Mouse (Mus musculus): ENCODE results near the gene Tspear. TPM values are rescaled to one million over a fixed set of nuclear protein-coding genes. Genes with fewer than 3 reads are reported as not detected.
"Not testable (repeated sequence)": the region's sequence is repeated elsewhere in the genome, so short reads cannot be mapped to it uniquely, and the experiment has no call there.

Tspear gene
- polyA plus RNA-seq, 1 experiment from 2014 or later = 0.43 TPM

- ATAC-seq (replicated peaks; ENCODE audit: low FRiP score, low read depth) (no peak), DNase-seq (ENCODE audit: low spot score) (no peak)
- 38% methylated on average over 2 of the region's 2 CpGs for WGBS
- no peaks in the 10 kb centered on the region for H3K4me1 ChIP-seq (replicated peaks; ENCODE audit: insufficient read depth, low read length)
- H3K9ac ChIP-seq (ENCODE audit: low read depth, low read length) = no peak overlapping the region
- H3K9me3 ChIP-seq (replicated peaks; ENCODE audit: low read length) = no peaks in the 10 kb centered on the region
- TF ChIP-seq CTCF (IDR thresholded peaks at IDR 0.05; ENCODE audit: low read depth) = no peak
- H3K4me2 ChIP-seq (ENCODE audit: low read length) = no peak overlapping the region
- no peaks in the 10 kb centered on the region for H3K27me3 ChIP-seq (ENCODE audit: insufficient read depth, low read length)
- H3K27ac ChIP-seq = no peak overlapping the region
- no peaks in the 10 kb centered on the region for H3K36me3 ChIP-seq (ENCODE audit: insufficient read depth, low read length)
- no peak overlapping the region for H3K4me3 ChIP-seq (replicated peaks; ENCODE audit: low read depth, low read length)
These were observed 102.3 kb downstream of the Tspear start for GRCm38 (mm10) chr10:77788621-77789020.

- no peak for DNase-seq (ENCODE audit: low spot score)
- Histone ChIP-seq H3K36me3 (ENCODE audit: insufficient read depth, low read length) (no peaks in the 10 kb centered on the region), H3K4me2 (ENCODE audit: low read length) (no peak within 1 kb of the TSS), H3K4me3 (replicated peaks; ENCODE audit: low read depth, low read length) (no peak within 1 kb of the TSS), H3K9me3 (replicated peaks; ENCODE audit: low read length) (no peaks in the 10 kb centered on the region), H3K9ac (ENCODE audit: low read depth, low read length) (no peak within 1 kb of the TSS), H3K27me3 (ENCODE audit: insufficient read depth, low read length) (no peaks in the 10 kb centered on the region), H3K27ac (no peak within 1 kb of the TSS), H3K4me1 (replicated peaks; ENCODE audit: insufficient read depth, low read length) (no peaks in the 10 kb centered on the region)
- 40% methylated on average over 2 of the region's 2 CpGs for WGBS
- TF ChIP-seq CTCF (IDR thresholded peaks at IDR 0.05; ENCODE audit: low read depth) = no peak
- no peak for ATAC-seq (replicated peaks; ENCODE audit: low FRiP score, low read depth)
These were observed 108.6 kb downstream of the Tspear start, which contains the start of gene Gm9639 for GRCm38 (mm10) chr10:77794976-77795375. Gene Gm9639 (minus strand): TSS chr10:77795076.

- 32% methylated on average over 3 of the region's 3 CpGs for WGBS
- TF ChIP-seq CTCF (IDR thresholded peaks at IDR 0.05; ENCODE audit: low read depth) = no peak
These were observed 111.3 kb downstream of the Tspear start for GRCm38 (mm10) chr10:77797677-77798076.

GRCm38 (mm10) chr10:77798164-77798920 lies 112.0 kb downstream of the Tspear start:
- WGBS = 67% methylated on average over 2 of the region's 3 CpGs
- ATAC-seq (replicated peaks; ENCODE audit: low FRiP score, low read depth); H3K36me3 ChIP-seq (ENCODE audit: insufficient read depth, low read length); H3K4me2 ChIP-seq (ENCODE audit: low read length); H3K9me3 ChIP-seq (replicated peaks; ENCODE audit: low read length); H3K4me1 ChIP-seq (replicated peaks; ENCODE audit: insufficient read depth, low read length); H3K9ac ChIP-seq (ENCODE audit: low read depth, low read length); H3K27ac ChIP-seq; H3K27me3 ChIP-seq (ENCODE audit: insufficient read depth, low read length); H3K4me3 ChIP-seq (replicated peaks; ENCODE audit: low read depth, low read length); DNase-seq (ENCODE audit: low spot score): not testable (repeated sequence)

More at GRCm38 (mm10) chr10:77797677-77798076, 111.3 kb downstream of the Tspear start:
- Histone ChIP-seq H3K9ac (ENCODE audit: low read depth, low read length) (no peak overlapping the region), H3K27me3 (ENCODE audit: insufficient read depth, low read length) (no peaks in the 10 kb centered on the region), H3K4me3 (replicated peaks; ENCODE audit: low read depth, low read length) (no peak overlapping the region), H3K27ac (no peak overlapping the region), H3K4me1 (replicated peaks; ENCODE audit: insufficient read depth, low read length) (no peaks in the 10 kb centered on the region), H3K4me2 (ENCODE audit: low read length) (no peak overlapping the region), H3K36me3 (ENCODE audit: insufficient read depth, low read length) (no peaks in the 10 kb centered on the region), H3K9me3 (replicated peaks; ENCODE audit: low read length) (no peaks in the 10 kb centered on the region)
- DNase-seq (ENCODE audit: low spot score) (no peak), ATAC-seq (replicated peaks; ENCODE audit: low FRiP score, low read depth) (no peak)

- Histone ChIP-seq H3K9ac (ENCODE audit: low read depth, low read length) (no peak within 1 kb of the TSS), H3K27ac (no peak within 1 kb of the TSS), H3K4me3 (replicated peaks; ENCODE audit: low read depth, low read length) (no peak within 1 kb of the TSS), H3K9me3 (replicated peaks; ENCODE audit: low read length) (no peaks in the 10 kb centered on the region), H3K36me3 (ENCODE audit: insufficient read depth, low read length) (no peaks in the 10 kb centered on the region), H3K4me1 (replicated peaks; ENCODE audit: insufficient read depth, low read length) (no peaks in the 10 kb centered on the region), H3K4me2 (ENCODE audit: low read length) (no peak within 1 kb of the TSS), H3K27me3 (ENCODE audit: insufficient read depth, low read length) (no peaks in the 10 kb centered on the region)
- DNase-seq (ENCODE audit: low spot score) (no peak), ATAC-seq (replicated peaks; ENCODE audit: low FRiP score, low read depth) (no peak)
- TF ChIP-seq CTCF (IDR thresholded peaks at IDR 0.05; ENCODE audit: low read depth) = no peak
- WGBS = 45% methylated on average over 8 of the region's 8 CpGs
These were observed 112.6 kb downstream of the Tspear start, which contains the start of gene Gm19668 for GRCm38 (mm10) chr10:77798921-77799508. Gene Gm19668 (minus strand): TSS chr10:77799133.

- DNase-seq (ENCODE audit: low spot score) (no peak), ATAC-seq (replicated peaks; ENCODE audit: low FRiP score, low read depth) (no peak)
- no peak for TF ChIP-seq CTCF (IDR thresholded peaks at IDR 0.05; ENCODE audit: low read depth)
- H3K27me3 ChIP-seq (ENCODE audit: insufficient read depth, low read length) = no peaks in the 10 kb centered on the region
- H3K4me1 ChIP-seq (replicated peaks; ENCODE audit: insufficient read depth, low read length) = no peaks in the 10 kb centered on the region
- WGBS = 69% methylated on average over 3 of the region's 3 CpGs
- no peaks in the 10 kb centered on the region for H3K9me3 ChIP-seq (replicated peaks; ENCODE audit: low read length)
- no peak overlapping the region for H3K4me2 ChIP-seq (ENCODE audit: low read length)
- no peak overlapping the region for H3K4me3 ChIP-seq (replicated peaks; ENCODE audit: low read depth, low read length)
- no peaks in the 10 kb centered on the region for H3K36me3 ChIP-seq (ENCODE audit: insufficient read depth, low read length)
- no peak overlapping the region for H3K9ac ChIP-seq (ENCODE audit: low read depth, low read length)
- no peak overlapping the region for H3K27ac ChIP-seq
These were observed 117.7 kb downstream of the Tspear start for GRCm38 (mm10) chr10:77804095-77804494.

Data from kidney, postnatal 0 days (tissue).